Mouse (Mus musculus) limb, embryonic 14.5 days (tissue): ENCODE measurements around the gene Gtf2f2. TPM values are rescaled to one million over a fixed set of nuclear protein-coding genes. Genes with fewer than 3 reads are reported as not detected.

Experiments
- ATAC-seq: fragments of 200-750 bp; cut with Nextera tagmentation; 2 replicates; pipeline ENCODE4 v1.8.0; 2017; ENCODE audit warnings: low read depth, moderate number of reproducible peaks, moderate TSS enrichment; ENCODE audit not compliant: low FRiP score
- DNase-seq: peaks from one replicate; pipeline ENCODE4 v3.0.0-alpha.2; 2015; ENCODE audit warnings: low spot score
- H3K27ac ChIP-seq: fragments of 300-500 bp; sonication (generic); replicated peaks from 2 replicates; pipeline ENCODE4 v1.5.1; 2014; ENCODE audit warnings: low read depth, mild to moderate bottlenecking, low read length, moderate library complexity, mixed read lengths
- H3K27me3 ChIP-seq: fragments of 300-500 bp; sonication (generic); 2 replicates; pipeline ENCODE4 v1.6.1; 2014; ENCODE audit warnings: low read length, mixed read lengths; ENCODE audit not compliant: control insufficient read depth, insufficient read depth
- H3K36me3 ChIP-seq: fragments of 300-500 bp; sonication (generic); 2 replicates; pipeline ENCODE4 v1.6.1; 2014; ENCODE audit warnings: mild to moderate bottlenecking, low read length, moderate library complexity, mixed read lengths; ENCODE audit not compliant: control insufficient read depth, insufficient read depth
- H3K4me1 ChIP-seq: fragments of 300-500 bp; sonication (generic); 2 replicates; pipeline ENCODE4 v1.6.1; 2014; ENCODE audit warnings: antibody characterized with exemption, low read length, mixed read lengths; ENCODE audit not compliant: control insufficient read depth, insufficient read depth
- H3K4me2 ChIP-seq: fragments of 300-500 bp; sonication (generic); replicated peaks from 2 replicates; pipeline ENCODE4 v1.6.1; 2014; ENCODE audit warnings: low read depth, mild to moderate bottlenecking, low read length, moderate library complexity; ENCODE audit not compliant: severe bottlenecking
- H3K4me3 ChIP-seq: fragments of 300-500 bp; sonication (generic); replicated peaks from 2 replicates; pipeline ENCODE4 v1.5.1; 2014; ENCODE audit warnings: low read length
- H3K9ac ChIP-seq: fragments of 300-500 bp; sonication (generic); 2 replicates; pipeline ENCODE4 v1.6.1; 2014; ENCODE audit warnings: mild to moderate bottlenecking, low read depth, low read length, moderate library complexity; ENCODE audit not compliant: severe bottlenecking
- H3K9me3 ChIP-seq: fragments of 300-500 bp; sonication (generic); 2 replicates; pipeline ENCODE4 v1.6.1; 2016; ENCODE audit warnings: low read length; ENCODE audit not compliant: control insufficient read depth
- POLR2A ChIP-seq: fragments of 200-500 bp; IDR thresholded peaks from 2 replicates; pipeline ENCODE4 v1.8.0; 2012; ENCODE audit warnings: inconsistent platforms, mild to moderate bottlenecking, moderate library complexity, borderline replicate concordance; ENCODE audit not compliant: insufficient read depth, insufficient read length; ENCODE audit errors: extremely low read depth
- WGBS: fragments of 180-500 bp; shearing (Covaris S2); extraction: QIAGEN DNeasy Blood & Tissue Kit; methylation state at CpG from one replicate; pipeline ENCODE4 v1.1.7; 2014; 5-methylcytosine and 5-hydroxymethylcytosine counted together
- polyA plus RNA-seq, 2 experiments: library from polyadenylated mRNA; depleted of rRNA in 1 of 2; stranded (reverse) in 1 of 2; unstranded in 1 of 2; fragments of >200 nt; fragmentation: Nextera tagmentation in 1 of 2; extraction: Ambion mirVana in 1 of 2; gene quantifications; 2 replicates each; pipeline versions ENCODE4 v1.2.1 to v1.2.3; 2012 to 2014

Gene Gtf2f2
- polyA plus RNA-seq, 2 experiments, result 22.1 to 34.7 TPM

GRCm38 (mm10) chr14:75866706-75867333 is 143.8 kb downstream of the Gtf2f2 start:
- WGBS, result 83% methylated on average over 9 of the region's 9 CpGs
- Histone ChIP-seq H3K4me3 (no peak overlapping the region), H3K27ac (no peak overlapping the region), H3K36me3 (no peaks in the 10 kb centered on the region), H3K9ac (no peak overlapping the region), H3K4me1 (peaks cover 10% of the 10 kb centered on the region), H3K4me2 (no peak overlapping the region), H3K27me3 (no peaks in the 10 kb centered on the region), H3K9me3 (no peaks in the 10 kb centered on the region; the same call in 1 of the 2 replicates)
- no peak for ATAC-seq
- no peak for DNase-seq
- TF ChIP-seq POLR2A, result no peak

GRCm38 (mm10) chr14:75863549-75864409 is 146.9 kb downstream of the Gtf2f2 start:
- H3K9ac ChIP-seq, result no peak overlapping the region
- 20% methylated on average over 7 of the region's 7 CpGs for WGBS
- H3K4me1 ChIP-seq, result peaks cover 10% of the 10 kb centered on the region
- no peak for TF ChIP-seq POLR2A
- H3K36me3 ChIP-seq, result no peaks in the 10 kb centered on the region
- ATAC-seq (peak; percentile 92), DNase-seq (peak; percentile 93)
- H3K9me3 ChIP-seq, result no peaks in the 10 kb centered on the region
- no peak overlapping the region for H3K4me3 ChIP-seq
- peak overlapping the region; percentile 15; the same call in 1 of the 2 replicates for H3K27ac ChIP-seq
- H3K27me3 ChIP-seq, result no peaks in the 10 kb centered on the region
- no peak overlapping the region for H3K4me2 ChIP-seq

DNA sequence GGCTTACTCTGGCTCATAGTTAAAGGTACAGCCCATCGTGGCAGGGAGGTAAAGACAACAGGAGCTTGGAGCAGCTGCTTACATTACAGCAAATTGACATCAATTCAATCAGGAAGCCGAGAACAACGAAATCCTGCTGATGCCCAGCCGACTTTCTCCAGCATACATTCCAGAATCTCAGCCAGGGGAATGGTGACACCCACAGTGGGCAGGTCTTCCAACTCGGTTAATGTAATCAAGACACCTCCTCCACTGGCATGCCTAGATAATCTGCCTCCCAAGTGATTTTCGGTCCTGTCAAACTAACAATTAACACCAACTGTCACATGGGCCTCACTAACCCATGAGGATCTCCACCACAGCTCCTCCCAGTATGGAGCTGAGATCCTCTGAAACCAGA is 148.0 kb downstream of the Gtf2f2 start:
- no peak overlapping the region; the same call in 1 of the 2 replicates for H3K27ac ChIP-seq

DNA sequence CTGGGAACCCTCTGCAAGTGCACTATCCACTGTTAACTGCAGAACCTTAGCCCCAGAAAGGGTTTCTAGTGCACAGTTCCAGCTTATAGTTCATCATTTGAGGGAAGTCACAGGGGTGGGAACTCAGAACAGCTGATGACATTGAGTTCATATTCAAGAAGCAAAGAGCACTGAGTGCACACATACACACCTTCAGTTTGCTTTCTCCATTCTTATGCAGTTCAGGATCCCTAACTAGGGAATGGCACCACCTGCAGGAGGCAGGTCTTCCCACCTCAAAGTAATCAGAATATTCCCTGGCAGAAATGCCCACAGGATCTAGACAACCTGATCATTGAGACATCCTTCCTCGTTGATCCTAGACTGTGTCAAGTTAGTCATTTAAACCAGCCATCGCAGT is 151.0 kb downstream of the Gtf2f2 start:
- no peaks in the 10 kb centered on the region for H3K9me3 ChIP-seq
- 80% methylated on average over 2 of the region's 2 CpGs for WGBS
- H3K4me3 ChIP-seq, result no peak overlapping the region
- no peak overlapping the region for H3K4me2 ChIP-seq
- no peak for DNase-seq
- no peak for TF ChIP-seq POLR2A
- H3K27me3 ChIP-seq, result no peaks in the 10 kb centered on the region
- H3K36me3 ChIP-seq, result no peaks in the 10 kb centered on the region
- H3K4me1 ChIP-seq, result peaks cover 10% of the 10 kb centered on the region
- H3K9ac ChIP-seq, result no peak overlapping the region
- H3K27ac ChIP-seq, result no peak overlapping the region
- ATAC-seq, result no peak

More for the DNA sequence above, 148.0 kb downstream of the Gtf2f2 start:
- no peaks in the 10 kb centered on the region for H3K27me3 ChIP-seq
- H3K4me2 ChIP-seq, result no peak overlapping the region
- no peak for DNase-seq
- no peaks in the 10 kb centered on the region for H3K36me3 ChIP-seq
- no peak for TF ChIP-seq POLR2A
- no peak for ATAC-seq
- H3K9me3 ChIP-seq, result no peaks in the 10 kb centered on the region
- no peak overlapping the region for H3K4me3 ChIP-seq
- H3K9ac ChIP-seq, result no peak overlapping the region
- H3K4me1 ChIP-seq, result peaks cover 10% of the 10 kb centered on the region
- WGBS, result 90% methylated on average over 6 of the region's 6 CpGs

DNA sequence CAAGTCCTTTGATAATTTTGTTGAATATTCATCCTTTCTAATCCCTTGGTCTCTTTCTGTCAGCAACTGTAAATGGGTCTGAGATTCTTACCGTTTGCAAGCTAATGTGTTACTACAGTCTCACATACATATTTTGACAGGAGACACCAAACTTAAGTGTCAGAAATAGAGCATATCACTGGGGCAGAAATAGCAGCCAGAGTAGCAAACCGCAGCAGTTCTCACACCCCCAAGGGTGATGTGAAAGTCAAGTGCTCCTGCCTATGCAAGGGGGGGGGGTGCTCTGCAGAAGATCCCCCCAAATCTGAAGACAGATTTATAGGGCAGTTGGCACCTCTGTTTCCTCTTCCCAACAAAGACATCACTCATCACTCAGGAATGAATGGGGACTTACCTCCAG is 152.5 kb downstream of the Gtf2f2 start:
- Histone ChIP-seq H3K4me3 (no peak overlapping the region), H3K9ac (no peak overlapping the region), H3K9me3 (no peaks in the 10 kb centered on the region), H3K27ac (no peak overlapping the region), H3K4me1 (no peaks in the 10 kb centered on the region), H3K36me3 (no peaks in the 10 kb centered on the region), H3K4me2 (no peak overlapping the region), H3K27me3 (no peaks in the 10 kb centered on the region)
- WGBS, result 55% methylated on average over 2 of the region's 2 CpGs
- DNase-seq, result no peak
- no peak for ATAC-seq
- no peak for TF ChIP-seq POLR2A
